In the genomic region with DNA sequence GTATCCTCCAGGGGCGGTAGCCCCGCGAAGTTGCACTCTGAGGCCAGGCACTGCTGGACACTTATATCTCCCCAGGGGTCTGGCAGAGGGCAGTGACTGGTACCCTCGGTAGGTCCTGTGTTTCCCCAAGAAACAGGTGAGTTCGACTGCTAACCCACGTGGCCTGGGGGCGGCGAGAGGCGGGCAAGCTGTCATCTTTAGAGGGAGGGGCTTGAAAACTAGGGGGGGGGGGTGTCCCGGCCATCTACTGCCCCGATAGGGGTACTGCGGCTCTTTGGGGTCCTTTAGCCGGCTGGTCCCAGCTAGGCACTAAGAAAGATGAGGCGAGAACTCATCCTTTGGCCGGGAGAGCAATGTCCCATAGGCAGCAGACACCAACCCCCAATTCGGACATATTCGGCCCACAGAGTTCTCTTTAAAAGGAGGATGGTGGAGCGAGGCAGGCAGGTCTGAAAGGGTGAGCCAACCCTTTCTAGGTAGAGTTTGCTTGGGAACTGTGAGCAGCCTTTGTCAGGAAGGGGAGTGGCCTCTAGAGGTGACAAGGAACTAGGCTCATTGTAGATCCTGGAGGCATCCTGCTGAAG, we compare ENCODE assay signal across 8 mouse cellular contexts. TPM values are rescaled to one million over a fixed set of nuclear protein-coding genes. Genes with fewer than 3 reads are reported as not detected.
A peak's percentile ranks its signal among the peaks of the same experiment; 100 is the strongest.
DNase-seq lines count a peak whose midpoint lies in the region; ATAC-seq and TF ChIP-seq lines count a peak whose summit lies in the region.

No protein-coding gene starts in this region.

- peak; percentile 21; the same call in 1 of the 2 replicates for TF ChIP-seq CTCF in E14TG2a.4 (conservative IDR thresholded peaks at IDR 0.05; ENCODE audit: low read length)
- TF ChIP-seq CTCF in heart, postnatal 0 days (IDR thresholded peaks at IDR 0.05; ENCODE audit: low read depth): no peak

- no peaks in the 10 kb centered on the region for H3K36me3 ChIP-seq in heart, embryonic 13.5 days
- H3K36me3 ChIP-seq in E14TG2a.4 (ENCODE audit: insufficient read depth, low read length): no peaks in the 10 kb centered on the region
- 0 out of 2 replicates have a peak, but pooled peaks cover 3% of the 10 kb centered on the region for H3K36me3 ChIP-seq in heart, postnatal 0 days (replicated peaks; ENCODE audit: control insufficient read depth, insufficient read depth, low read length)
- H3K36me3 ChIP-seq in limb, embryonic 10.5 days: peaks cover 2% of the 10 kb centered on the region; the same call in 1 of the 2 replicates

- no peak for DNase-seq in heart, postnatal 14 days
- DNase-seq in cerebellum, adult 9-10 months: peak; percentile 63
- DNase-seq in heart, postnatal 0 days (ENCODE audit: low spot score): peak; percentile 52
- no peak for DNase-seq in limb, embryonic 10.5 days (ENCODE audit: low spot score)
- DNase-seq in naive thymus-derived CD4-positive, alpha-beta T cell, adult 2 months (ENCODE audit: low read depth): peak; percentile 74
- no peak for DNase-seq in ovary, postnatal 10 days (ENCODE audit: low spot score)

- H3K27ac ChIP-seq in heart, embryonic 13.5 days (replicated peaks): peak overlapping the region; percentile 55
- peak overlapping the region; percentile 46; the same call in 1 of the 2 replicates for H3K27ac ChIP-seq in heart, postnatal 0 days (ENCODE audit: low read depth)
- peak overlapping the region; percentile 73 for H3K27ac ChIP-seq in limb, embryonic 10.5 days

- WGBS in heart, embryonic 13.5 days: under 1% methylated on average over 18 of the region's 18 CpGs
- 2% methylated on average over 18 of the region's 18 CpGs for WGBS in heart, postnatal 0 days
- WGBS in limb, embryonic 10.5 days: under 1% methylated on average over 18 of the region's 18 CpGs

- TF ChIP-seq EP300 in heart, postnatal 0 days (IDR thresholded peaks at IDR 0.05; ENCODE audit: low read depth): no peak

- peak overlapping the region; percentile 70 for H3K4me3 ChIP-seq in heart, embryonic 13.5 days
- H3K4me3 ChIP-seq in E14TG2a.4 (replicated peaks; ENCODE audit: low read length): peak overlapping the region; percentile 86
- peak overlapping the region; percentile 60 for H3K4me3 ChIP-seq in heart, postnatal 0 days (ENCODE audit: low read depth, low read length)
- H3K4me3 ChIP-seq in limb, embryonic 10.5 days: peak overlapping the region; percentile 66

- ATAC-seq in heart, embryonic 13.5 days (ENCODE audit: extremely low read depth, insufficient number of reproducible peaks, low FRiP score, low TSS enrichment): peak; percentile 40; the same call in 1 of the 2 replicates
- peak; percentile 50 for ATAC-seq in heart, postnatal 0 days (ENCODE audit: insufficient read depth, low read depth)

- no peaks in the 10 kb centered on the region for H3K9me3 ChIP-seq in heart, embryonic 13.5 days
- no peaks in the 10 kb centered on the region for H3K9me3 ChIP-seq in E14TG2a.4 (ENCODE audit: low read length)
- H3K9me3 ChIP-seq in heart, postnatal 0 days (replicated peaks; ENCODE audit: control insufficient read depth, low read length): no peaks in the 10 kb centered on the region
- no peaks in the 10 kb centered on the region for H3K9me3 ChIP-seq in limb, embryonic 10.5 days (replicated peaks)

- H3K4me2 ChIP-seq in heart, embryonic 13.5 days: peak overlapping the region; percentile 93
- H3K4me2 ChIP-seq in heart, postnatal 0 days (ENCODE audit: low read depth, low read length): peak overlapping the region; percentile 72

- H3K4me1 ChIP-seq in heart, embryonic 13.5 days: peaks cover 16% of the 10 kb centered on the region
- H3K4me1 ChIP-seq in E14TG2a.4 (replicated peaks; ENCODE audit: low read depth, low read length): peaks cover 19% of the 10 kb centered on the region
- H3K4me1 ChIP-seq in heart, postnatal 0 days (ENCODE audit: control insufficient read depth, insufficient read depth): no peaks in the 10 kb centered on the region
- peaks cover 16% of the 10 kb centered on the region for H3K4me1 ChIP-seq in limb, embryonic 10.5 days

- intact Hi-C loops in heart, postnatal 14 days (cut with DNase I): no loop called here

- peak overlapping the region; percentile 83 for H3K9ac ChIP-seq in heart, embryonic 13.5 days
- H3K9ac ChIP-seq in heart, postnatal 0 days (replicated peaks; ENCODE audit: low read depth, low read length): peak overlapping the region; percentile 57

- H3K27me3 ChIP-seq in heart, embryonic 13.5 days (replicated peaks): peaks cover 26% of the 10 kb centered on the region; the same call in 1 of the 2 replicates
- peaks cover 13% of the 10 kb centered on the region for H3K27me3 ChIP-seq in E14TG2a.4 (ENCODE audit: insufficient read depth, low read length)
- 0 out of 2 replicates have a peak, but pooled peaks cover 7% of the 10 kb centered on the region for H3K27me3 ChIP-seq in heart, postnatal 0 days (ENCODE audit: control insufficient read depth, insufficient read depth, low read length)
- H3K27me3 ChIP-seq in limb, embryonic 10.5 days (ENCODE audit: low read depth, poor library complexity, severe bottlenecking): peaks cover 18% of the 10 kb centered on the region

RNA-seq across cellular contexts. Expression of a gene that starts 0.4 kb away (rescaled TPM):
- 8.1 and 9.1 TPM in 2 replicates for polyA plus RNA-seq in heart, embryonic 13.5 days (2015; fragmentation: Nextera tagmentation; extraction: Ambion mirVana)
- total RNA-seq in heart, postnatal 14 days (2021): 10 to 100 TPM; 10.1 to 10.8 TPM
- 12.1 and 16.4 TPM in 2 replicates for total RNA-seq in heart, postnatal 0 days (2014; rRNA removed; ENCODE audit: low replicate concordance)
- polyA plus RNA-seq in heart, postnatal 0 days (2015; fragmentation: Nextera tagmentation; extraction: Ambion mirVana): 9.9 TPM in 2 replicates
- 10.9 and 11.6 TPM in 2 replicates for polyA plus RNA-seq in limb, embryonic 10.5 days (2016; fragmentation: Nextera tagmentation; extraction: Ambion mirVana)

RNA-seq across cellular contexts. Expression of a gene that starts 15.3 kb away (rescaled TPM):
- 46.5 and 48.4 TPM in 2 replicates for polyA plus RNA-seq in heart, embryonic 13.5 days (2015; fragmentation: Nextera tagmentation; extraction: Ambion mirVana)
- 10 to 100 TPM; 33.1 to 35.1 TPM for total RNA-seq in heart, postnatal 14 days (2021)
- total RNA-seq in heart, postnatal 0 days (2014; rRNA removed; ENCODE audit: low replicate concordance): 20.3 and 35.1 TPM in 2 replicates
- polyA plus RNA-seq in heart, postnatal 0 days (2015; fragmentation: Nextera tagmentation; extraction: Ambion mirVana): 27.1 and 28.3 TPM in 2 replicates
- polyA plus RNA-seq in limb, embryonic 10.5 days (2016; fragmentation: Nextera tagmentation; extraction: Ambion mirVana): 96.4 and 116 TPM in 2 replicates

RNA-seq across cellular contexts. Expression of a gene that starts 18.3 kb away (rescaled TPM):
- polyA plus RNA-seq in heart, embryonic 13.5 days (2015; fragmentation: Nextera tagmentation; extraction: Ambion mirVana): 2.7 and 4.1 TPM in 2 replicates
- 1 to 10 TPM; 2.8 to 3.0 TPM for total RNA-seq in heart, postnatal 14 days (2021)
- 1.8 and 20.1 TPM in 2 replicates for total RNA-seq in heart, postnatal 0 days (2014; rRNA removed; ENCODE audit: low replicate concordance)
- polyA plus RNA-seq in heart, postnatal 0 days (2015; fragmentation: Nextera tagmentation; extraction: Ambion mirVana): 0.74 and 1.2 TPM in 2 replicates
- 0.30 and 1.2 TPM in 2 replicates for polyA plus RNA-seq in limb, embryonic 10.5 days (2016; fragmentation: Nextera tagmentation; extraction: Ambion mirVana)

RNA-seq across cellular contexts. Expression of a gene that starts 39.9 kb away (rescaled TPM):
- not detected in 2 replicates for polyA plus RNA-seq in heart, embryonic 13.5 days (2015; fragmentation: Nextera tagmentation; extraction: Ambion mirVana)
- total RNA-seq in heart, postnatal 14 days (2021): not detected
- not detected in 2 replicates for total RNA-seq in heart, postnatal 0 days (2014; rRNA removed; ENCODE audit: low replicate concordance)
- not detected in 2 replicates for polyA plus RNA-seq in heart, postnatal 0 days (2015; fragmentation: Nextera tagmentation; extraction: Ambion mirVana)
- polyA plus RNA-seq in limb, embryonic 10.5 days (2016; fragmentation: Nextera tagmentation; extraction: Ambion mirVana): not detected in 2 replicates

RNA-seq across cellular contexts. Expression of a gene that starts 47.1 kb away (rescaled TPM):
- polyA plus RNA-seq in heart, embryonic 13.5 days (2015; fragmentation: Nextera tagmentation; extraction: Ambion mirVana): 0.63 and 1.0 TPM in 2 replicates
- under 1 TPM in 1 of 2 experiments, not detected in 1; 0.27 TPM for total RNA-seq in heart, postnatal 14 days (2021)
- total RNA-seq in heart, postnatal 0 days (2014; rRNA removed; ENCODE audit: low replicate concordance): 0.15 TPM in 1 of 2 replicates, not detected in the other
- 0.03 TPM in 1 of 2 replicates, not detected in the other for polyA plus RNA-seq in heart, postnatal 0 days (2015; fragmentation: Nextera tagmentation; extraction: Ambion mirVana)
- polyA plus RNA-seq in limb, embryonic 10.5 days (2016; fragmentation: Nextera tagmentation; extraction: Ambion mirVana): 7.5 and 9.9 TPM in 2 replicates

Comparison
In these comparisons a context has a peak if more than half of its experiments do, and no peak if none do; other contexts are left out.
1. DNase-seq: peak in cerebellum, adult 9-10 months (single experiment), heart, postnatal 0 days (single experiment) and naive thymus-derived CD4-positive, alpha-beta T cell, adult 2 months (single experiment); none in heart, postnatal 14 days (0 of 2), limb, embryonic 10.5 days (single experiment) and ovary, postnatal 10 days (single experiment).
2. Peak in every context shown above with its lines, with median percentiles within 50 percentile points of each other: H3K27ac ChIP-seq and H3K4me3 ChIP-seq.